Mouse (Mus musculus) cerebellum, postnatal 10 days (tissue): Measurements from ENCODE around the gene Farp1.

Experiments used
- DNase-seq, 2 experiments: peaks; one replicate each; pipeline ENCODE4 v3.0.0; 2021; ENCODE audit warnings: mixed read lengths in 2 of 2

Gene Farp1

DNA sequence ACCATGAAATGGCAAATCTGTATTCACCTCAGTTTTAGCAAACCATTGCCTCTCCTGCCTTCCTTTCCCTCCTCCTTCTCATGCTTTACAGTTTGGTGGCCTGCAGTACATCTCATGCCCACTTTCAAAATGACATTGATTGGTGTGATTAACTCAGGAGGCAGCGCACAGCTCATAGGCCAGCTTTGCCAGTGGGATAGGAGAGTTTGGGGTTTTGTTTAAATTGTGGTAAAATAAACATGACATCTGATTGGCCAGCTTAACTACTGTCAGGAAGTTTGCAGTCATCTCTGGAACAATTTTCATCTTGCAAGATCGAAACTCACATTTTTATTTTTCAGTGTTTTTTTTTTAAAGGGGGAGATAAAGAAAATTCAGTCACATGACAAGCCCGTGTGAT is 112.0 kb downstream of the Farp1 start:
- no peak for DNase-seq

DNA sequence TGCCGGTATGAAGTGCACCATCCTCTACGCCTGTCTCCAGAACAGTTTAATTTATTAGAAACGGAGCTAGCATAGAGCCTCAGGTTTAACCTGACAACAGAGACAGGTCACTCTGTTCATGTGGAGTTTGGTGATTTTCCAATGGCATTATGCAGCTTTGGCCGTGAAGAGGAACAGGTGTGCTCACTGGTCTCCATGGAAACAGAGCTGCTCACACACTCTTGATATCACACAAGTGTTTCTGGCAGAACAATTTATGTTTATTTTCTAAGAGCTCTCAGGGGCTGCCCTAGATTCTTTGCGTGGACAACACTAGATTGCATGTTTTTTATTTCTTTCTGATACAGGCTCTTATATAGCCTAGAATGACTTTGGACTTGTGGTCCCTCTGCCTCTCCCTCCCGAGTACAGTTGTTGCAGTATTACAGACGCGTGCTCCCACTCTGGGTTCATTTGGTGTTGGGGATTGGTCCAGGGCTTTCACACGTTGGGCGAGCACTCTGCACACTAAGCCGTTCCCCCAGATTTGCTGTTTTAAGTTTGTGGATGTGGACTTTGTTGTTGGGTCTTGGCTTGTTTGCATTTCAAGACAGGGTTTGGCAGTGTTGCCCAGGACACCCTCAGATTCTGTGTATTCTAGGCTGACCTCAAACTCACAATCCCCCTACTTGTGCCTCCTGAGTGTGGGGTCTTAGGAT is 113.2 kb downstream of the Farp1 start:
- DNase-seq = peak; percentile 38 to 46

DNA sequence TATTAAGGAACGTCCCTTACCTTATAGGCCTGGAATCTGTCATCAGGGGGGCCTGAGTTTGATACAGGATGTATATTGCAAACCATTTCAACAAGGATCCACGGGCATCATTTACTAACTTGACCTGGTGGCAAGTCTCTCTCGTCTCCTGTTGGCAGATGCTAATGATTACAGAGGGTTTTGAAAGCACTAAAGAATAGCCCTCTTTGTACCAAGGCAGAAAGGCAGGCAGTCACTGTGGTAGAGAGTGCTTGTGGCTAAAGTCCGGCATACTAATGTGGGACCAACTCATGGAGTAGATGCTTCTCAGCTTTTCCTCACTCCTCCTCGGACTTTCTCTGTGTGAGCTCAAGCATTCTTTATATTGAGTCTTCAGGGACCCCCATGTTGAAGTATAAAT is 115.0 kb downstream of the Farp1 start:
- DNase-seq = no peak

DNA sequence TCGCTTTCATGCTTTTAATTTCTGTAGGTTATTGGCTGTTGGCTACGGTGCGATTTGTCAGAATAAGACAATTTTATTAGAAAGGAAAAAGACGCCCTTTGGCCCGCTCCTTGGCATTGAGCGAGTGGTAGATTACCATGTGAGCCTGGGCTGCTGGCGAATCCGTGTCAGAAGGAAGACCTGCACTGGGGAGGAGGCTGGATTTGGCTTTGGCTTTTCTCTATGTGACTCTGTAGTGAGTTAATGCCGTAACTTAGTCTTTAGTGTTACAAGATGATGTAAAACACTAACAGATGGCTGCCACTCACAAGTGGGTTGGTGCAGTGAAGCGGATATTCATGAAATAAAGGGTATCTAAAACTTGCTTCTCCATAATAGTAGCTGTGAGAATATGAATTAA is 116.8 kb downstream of the Farp1 start:
- DNase-seq = no peak

DNA sequence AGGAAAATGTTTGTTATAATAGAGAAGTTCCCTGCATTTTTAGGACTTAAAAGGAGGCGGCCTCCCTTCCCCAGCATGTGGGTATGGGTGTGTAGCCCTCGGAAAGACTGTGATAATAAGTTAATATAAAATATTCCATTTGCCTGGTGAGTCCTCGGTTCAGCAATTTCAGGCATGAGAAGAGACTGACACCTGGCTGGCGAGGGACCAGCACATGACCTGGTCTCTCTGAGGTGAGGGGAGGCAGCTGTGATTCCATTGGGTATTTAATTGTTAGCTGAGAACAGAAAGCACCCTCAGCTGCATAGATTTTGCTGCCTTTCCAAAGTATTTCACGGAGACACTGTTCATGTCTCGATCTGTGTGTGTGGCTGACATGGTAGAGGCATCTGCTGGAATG is 117.8 kb downstream of the Farp1 start:
- no peak for DNase-seq

DNA sequence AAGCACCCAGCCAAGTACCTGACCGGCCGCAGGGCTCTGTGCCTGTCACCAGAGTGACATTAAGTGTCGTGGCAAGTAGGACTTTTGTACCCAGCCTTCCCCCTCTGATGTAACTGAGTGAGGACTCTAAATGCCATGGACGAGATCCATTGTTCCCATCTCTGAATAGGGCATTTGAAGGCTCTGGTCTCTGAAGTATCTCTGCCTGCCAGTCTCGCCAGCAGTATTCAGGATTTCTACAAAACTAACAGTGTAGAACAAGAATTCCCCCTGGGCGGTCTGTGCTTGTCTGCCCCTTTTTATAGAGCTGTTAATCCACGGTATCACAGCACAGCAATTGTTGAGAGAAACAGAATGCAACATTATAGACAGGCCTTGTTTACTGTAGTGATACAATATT is 118.3 kb downstream of the Farp1 start:
- no peak for DNase-seq

DNA sequence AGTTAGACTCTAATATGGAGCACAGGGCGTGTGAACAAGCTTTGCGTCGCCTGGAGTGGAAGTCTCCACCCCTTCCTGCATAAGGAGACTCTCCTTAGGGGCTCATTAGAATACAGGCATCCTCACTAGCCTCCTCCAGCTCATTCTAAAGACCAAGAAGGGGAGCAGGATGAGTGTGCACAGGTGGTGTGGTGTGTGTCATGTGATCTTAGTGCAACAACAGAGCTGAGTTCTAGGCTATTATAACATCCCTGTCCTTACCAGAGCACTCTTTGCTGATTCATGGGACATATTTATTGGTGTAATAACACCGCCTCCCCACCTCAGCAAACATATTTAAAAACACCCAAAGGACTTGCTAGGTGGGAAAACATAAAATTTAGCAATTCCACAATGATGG is 120.2 kb downstream of the Farp1 start:
- no peak for DNase-seq

DNA sequence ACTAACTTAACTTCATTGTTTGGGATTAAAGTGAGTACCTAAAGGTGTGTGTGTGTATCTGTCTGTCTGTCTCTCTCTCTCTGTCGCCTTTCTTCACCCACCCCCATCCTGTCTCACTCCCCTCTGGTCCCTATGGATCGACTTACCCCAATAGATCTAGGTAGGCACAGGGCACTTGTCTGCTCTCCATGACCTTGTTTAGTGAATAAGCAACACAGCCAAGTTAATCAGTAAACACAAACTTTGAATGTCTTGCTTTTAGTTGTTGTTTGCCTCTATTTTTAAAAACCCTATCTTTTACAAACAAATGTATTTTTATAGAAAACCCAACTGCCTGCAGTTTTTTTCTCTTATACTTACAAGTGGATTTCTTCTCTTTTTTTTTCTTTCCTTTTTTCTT is 123.6 kb downstream of the Farp1 start:
- no peak for DNase-seq

DNA sequence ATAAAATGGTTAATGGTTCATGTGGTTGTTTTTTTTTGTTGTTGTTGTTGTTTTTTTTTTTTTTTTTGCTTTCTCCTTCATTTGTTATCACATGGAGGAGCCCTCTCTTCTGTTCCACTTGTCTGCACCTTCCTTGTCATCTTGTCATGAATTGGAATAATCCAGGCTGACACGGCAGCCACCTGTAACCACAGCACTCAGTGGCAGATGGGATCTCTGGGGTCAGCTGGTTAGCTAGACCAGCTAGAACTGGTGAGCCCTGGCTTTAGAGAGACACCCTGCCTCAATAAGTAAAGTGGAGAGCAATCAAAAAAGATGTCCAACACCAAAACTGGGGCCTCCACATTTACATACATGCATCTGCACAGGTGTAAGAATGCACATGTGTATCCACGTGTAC is 127.8 kb downstream of the Farp1 start:
- no peak for DNase-seq

DNA sequence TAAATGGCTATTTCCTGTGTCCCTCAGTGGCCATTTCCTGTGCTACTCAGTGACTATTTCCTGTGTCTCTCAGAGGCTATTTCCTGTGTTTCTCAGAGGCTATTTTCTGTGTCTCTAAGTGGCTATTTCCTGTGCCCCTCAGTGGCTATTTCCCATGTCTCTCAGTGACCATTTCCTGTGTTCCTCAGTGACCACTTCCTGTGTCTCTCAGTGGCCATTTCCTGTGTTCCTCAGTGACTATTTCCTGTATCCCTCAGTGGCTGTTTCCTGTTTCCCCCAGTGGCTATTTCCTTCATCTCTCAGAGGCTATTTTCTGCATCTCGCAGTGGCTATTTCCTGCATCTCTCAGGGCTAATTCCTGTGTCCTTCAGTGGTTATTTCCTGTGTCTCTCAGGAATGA is 129.9 kb downstream of the Farp1 start:
- DNase-seq = no peak

DNA sequence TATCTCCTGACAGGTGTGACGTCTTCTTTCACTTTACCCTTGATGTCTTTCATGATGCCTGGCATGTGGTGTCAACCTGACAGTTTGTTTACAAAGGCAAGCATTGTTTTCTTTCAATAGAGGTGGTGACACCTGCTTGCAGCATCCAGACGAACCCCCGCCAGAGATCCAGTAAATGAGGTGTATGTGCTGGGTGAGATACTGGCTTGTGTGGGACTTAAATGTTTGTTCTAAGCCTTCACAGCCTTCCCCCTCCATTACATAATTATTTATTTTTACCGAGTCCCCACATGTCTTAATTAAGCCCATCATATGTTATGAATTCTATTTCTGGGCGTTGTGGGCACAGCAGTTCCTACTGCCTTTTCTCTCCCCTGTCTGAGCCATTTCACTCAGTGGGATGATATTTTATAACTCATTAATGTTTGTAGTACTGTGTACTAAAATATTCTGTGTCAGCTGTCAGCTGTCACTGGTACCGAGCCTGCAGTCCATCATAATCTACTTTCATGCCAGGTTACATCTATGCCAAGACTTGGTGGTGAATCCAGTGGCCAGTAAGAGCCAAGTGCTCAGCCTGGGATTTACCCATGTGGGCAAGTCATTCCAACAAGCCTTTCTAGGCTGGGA is 130.5 kb downstream of the Farp1 start:
- peak; percentile 75 to 79 for DNase-seq

DNA sequence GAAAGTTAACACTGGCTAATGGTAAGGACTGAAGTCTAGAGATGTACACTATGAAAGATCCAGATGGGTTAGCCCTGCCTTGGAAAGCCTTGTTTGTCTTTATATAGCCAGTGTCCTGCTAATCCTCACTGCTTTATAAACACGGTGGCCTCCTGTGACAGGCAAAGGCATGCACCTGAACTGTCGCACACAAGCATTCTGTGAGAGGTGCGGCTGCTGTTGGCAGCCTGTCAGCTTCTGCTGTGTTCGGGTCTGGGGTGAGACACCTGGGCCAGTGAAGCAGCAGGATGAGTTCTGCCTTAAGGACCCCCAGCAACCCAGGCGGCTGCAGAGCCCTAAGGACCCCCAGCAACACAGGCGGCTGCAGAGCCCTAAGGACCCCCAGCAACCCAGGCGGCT is 131.0 kb downstream of the Farp1 start:
- peak in 1 of 2 experiments; percentile 41 for DNase-seq

DNA sequence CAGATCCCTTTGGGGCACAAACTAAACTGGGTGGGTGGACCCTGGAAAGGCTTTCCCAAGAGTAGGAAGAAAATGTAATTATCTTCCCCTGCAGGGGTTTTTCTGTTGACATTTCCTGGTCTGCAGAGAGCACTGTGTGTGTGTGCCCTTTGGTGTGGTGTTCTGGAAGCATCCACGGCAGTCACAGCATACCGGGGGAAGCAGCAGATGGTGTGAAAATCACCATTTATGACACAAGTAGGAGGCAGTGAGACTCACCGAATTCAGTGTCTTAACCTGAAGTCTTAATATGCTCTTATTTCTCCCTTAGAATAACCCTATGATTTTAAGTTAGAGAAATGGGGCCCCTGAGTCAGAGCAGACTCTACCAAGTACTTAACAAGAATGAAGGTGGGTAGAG is 133.7 kb downstream of the Farp1 start:
- peak in 1 of 2 experiments; percentile 33 for DNase-seq

DNA sequence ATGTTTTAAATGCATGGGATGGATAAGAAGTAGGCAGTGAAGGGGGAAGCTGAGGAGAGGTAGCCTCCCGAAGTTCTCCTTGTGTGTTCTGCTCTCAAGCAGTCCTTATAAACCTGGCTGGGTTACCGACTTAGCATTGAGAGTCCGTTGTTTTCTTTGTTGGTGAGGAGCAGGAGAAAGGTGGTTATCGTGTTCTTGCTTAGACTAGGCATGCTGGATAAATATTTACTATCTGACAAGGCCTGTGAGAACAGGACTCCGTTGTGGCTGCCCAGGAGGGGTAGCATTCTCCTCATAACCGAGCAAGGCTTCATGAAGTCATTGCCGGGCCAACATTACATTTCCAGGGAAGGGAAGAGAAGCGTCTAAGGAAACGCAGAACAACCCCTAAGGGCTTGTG is 135.3 kb downstream of the Farp1 start:
- no peak for DNase-seq

DNA sequence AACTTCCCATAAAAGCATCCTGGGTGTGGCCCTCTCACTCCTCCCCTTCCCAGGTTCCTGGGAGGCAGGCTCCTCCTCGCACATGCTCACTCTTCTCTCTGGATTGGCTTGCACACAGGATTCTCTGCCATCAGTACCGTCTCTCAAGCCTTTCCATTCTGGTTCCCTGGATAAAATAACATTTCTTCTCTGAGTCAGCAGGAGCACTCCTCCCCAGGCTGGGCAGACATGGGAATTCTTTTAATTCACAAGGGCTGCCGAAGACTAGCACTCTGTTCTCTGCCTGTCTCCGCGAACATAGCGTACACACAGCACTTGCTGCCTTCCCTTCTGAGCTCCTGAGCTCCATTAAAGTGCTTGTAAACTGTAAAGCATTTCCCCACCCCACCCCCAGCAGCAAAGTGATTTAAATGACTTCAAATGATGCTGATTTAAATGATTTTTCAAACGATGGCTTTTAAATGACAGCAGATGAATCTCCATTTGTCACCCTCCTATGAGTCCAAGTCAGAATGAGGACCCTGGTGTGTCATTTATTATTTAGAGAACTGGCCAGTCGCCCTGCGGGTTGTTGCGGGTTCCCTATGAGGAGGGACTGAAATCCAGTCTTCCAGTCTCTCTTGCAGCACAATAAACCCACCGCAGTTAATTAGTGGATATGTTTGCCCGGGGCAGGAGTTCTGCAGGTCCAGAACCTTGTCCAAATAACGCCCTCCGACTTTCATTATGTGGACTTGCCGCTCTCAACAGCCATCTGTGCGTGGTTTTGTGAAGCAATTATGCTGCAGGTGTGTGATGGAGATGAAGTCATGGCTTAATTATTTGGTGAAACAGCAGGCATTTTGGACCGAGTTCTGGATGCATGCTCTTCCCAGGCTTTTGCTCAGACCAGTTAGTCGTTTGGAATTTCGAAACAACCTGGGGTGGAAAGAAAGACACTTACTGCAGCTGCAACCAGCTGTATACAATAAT is 137.4 kb downstream of the Farp1 start:
- peak; percentile 69 to 73 for DNase-seq

DNA sequence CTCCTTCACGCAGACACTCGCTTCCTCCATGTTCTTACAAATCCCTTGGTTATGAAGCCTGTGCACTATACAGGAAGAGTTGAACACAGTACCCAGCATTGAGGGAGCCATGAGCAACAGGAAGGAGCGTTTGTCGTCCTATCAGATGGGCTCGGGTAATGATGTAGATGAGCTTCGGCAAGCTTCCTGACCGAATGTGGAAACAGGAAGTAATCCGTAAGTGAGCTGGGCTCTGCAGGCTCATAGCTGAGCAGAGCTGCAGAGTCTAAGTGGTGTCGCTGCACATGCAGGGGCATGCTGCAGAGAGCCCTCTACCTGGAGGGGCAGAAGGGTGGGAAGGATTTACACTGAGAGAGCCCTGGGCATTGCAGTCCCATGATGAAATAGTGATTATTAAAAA is 140.4 kb downstream of the Farp1 start:
- DNase-seq = no peak

DNA sequence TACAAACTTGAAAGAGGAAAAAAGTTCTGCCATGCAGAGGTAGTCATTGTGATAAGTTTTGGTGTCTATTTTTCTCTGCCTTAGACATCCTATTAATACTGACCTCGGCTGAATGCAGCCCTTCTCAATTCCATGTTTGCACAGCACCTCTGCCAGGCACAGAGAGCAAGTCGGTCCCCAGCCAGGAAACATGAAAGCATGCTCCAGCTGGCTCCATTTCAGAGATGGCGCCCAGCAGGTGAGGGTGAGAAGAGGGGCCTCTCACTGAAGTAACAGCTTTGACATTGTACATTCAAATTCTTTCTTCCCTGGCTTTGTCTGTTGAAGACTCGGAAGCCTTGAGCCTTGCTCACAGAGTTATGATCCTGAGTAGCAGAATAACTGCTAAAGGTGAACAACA is 140.9 kb downstream of the Farp1 start:
- peak; percentile 85 to 90 for DNase-seq

DNA sequence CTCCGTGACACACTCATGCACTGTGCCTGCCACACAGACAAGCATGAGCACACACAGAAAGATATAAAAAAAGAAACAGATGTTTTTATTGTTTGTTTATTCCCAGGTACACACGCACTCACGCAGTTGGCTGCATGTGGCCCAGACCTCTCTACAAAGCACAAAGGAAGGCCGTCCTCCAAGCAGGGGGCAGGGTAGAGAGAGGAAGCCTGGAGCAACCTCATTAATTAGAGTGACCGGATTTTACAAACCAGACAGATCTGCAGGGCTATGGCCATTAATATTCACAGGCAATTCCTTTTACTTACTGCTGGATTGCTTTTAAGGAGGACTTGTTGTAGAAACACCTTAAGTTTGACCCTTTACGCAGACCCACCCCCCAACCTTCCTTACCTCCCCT is 142.9 kb downstream of the Farp1 start:
- DNase-seq = no peak

DNA sequence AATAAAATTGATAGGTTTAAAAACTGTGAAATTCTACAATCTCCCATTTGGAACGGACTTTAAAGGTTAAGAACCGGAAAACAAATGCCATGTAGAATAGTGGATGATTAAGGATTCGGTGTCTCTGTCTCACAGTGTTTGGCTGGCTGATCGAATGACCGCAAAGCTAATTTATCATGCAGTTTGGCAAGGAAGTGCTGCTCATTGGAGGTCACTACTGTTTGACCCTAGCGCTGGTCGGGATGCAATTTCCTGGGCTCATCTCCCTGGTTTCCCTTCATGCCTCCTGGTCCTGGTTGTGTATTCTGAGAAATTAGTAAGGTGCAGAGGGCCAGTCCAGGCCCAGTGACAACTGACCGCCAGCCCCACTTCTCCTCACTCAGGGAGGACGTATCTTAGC is 145.6 kb downstream of the Farp1 start:
- DNase-seq = no peak

DNA sequence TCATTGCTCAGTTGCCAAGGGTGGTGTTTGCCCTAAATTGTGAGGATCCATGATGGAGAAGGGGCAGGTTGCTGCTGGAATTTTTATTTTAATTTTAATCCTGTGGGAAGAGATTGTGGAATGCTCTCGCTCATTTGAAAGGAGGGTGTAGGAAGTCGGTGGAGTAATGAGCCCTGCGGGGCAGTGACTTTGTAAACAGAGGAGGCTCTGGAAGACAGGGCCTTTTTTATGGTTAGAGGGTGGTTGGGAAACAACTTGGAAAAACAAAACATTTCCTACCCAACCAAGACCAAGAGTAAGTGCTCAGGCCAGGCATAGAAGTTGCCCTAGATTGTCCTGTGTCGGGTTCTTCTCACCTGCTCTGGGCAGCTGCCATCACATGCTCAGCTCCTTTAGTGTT is 146.8 kb downstream of the Farp1 start:
- no peak for DNase-seq

DNA sequence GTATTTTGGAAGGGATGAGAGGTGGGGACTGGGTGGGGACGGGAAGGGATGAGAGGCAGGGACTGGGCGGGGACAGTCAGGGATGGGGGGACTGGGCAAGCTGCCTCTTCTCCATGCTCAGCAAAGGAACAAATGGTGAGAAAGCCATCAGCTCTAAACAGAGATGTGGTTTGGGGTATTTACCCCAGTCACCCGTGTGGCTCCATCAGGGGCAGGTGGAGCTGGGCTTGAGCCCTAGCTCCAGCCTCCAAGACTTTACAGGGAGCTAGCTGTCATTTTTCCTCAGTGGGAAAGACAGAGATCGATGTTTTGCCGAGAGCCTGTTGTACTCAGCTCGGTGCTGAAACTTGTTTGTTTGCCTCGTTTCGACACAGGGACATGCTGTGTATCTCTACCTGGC is 148.0 kb downstream of the Farp1 start:
- no peak for DNase-seq

DNA sequence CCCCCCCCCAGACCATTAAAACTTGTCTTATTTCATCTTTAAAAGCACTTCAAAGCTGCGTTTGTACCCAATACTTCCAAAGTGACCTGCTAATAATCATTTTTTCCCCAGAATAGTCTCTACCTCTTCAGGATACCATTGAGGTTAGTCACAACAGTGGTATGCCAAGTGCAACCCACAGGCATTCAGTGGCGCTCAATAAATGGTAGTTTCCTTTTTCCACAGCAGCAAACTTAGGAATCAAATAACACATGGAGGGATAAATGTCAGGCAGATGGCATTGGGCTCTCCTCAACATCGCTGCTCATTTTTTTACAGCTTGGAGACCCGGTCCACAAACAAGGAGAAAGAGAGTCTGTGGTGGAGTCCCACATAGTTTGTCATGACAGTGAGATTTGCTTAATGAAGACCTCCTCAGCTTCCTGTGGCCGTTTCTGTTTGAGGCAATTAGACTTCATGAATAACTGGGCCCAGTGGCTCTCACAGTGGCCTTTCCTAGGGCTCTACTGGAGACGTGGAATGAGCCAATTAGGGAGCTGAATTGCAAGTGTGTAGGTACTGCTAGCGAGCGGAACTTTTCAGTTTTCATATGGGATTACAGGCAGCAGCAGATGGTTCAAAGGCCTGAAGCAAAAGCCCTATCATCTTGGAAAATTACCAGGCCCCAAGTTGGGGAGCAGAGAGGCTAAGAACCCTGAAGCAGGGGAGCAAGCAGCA is 148.6 kb downstream of the Farp1 start:
- no peak for DNase-seq

DNA sequence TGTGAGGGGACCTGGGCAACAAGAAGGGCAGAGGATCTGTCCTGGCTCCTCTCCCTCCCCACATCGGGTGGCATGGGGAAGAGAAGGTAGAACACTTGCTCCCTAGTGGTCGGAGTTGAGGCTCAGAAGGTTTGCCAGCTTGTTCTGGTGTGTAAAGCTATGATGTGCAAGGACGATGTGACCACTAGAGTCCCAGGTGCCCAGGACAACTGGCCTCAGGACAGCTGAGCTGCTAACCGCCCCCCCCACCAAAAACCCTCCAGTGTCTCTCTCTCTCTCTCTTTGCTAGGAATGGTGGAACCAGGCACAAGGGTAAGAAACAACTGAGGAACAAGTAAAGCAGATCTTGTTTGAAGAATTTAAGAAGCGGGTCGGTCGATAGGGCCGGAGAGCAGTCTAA is 149.4 kb downstream of the Farp1 start:
- no peak for DNase-seq
